Mouse (Mus musculus) kidney, adult 2 months (tissue): ENCODE measurements at regions not wholly inside any gene's neighbourhood (a gene's known extent, or its start where the extent isn't known, plus 50 kb on each side); places are given as distances from the start of the nearest gene placed in this dataset.

Source experiments
- DNase-seq: peaks from one replicate; pipeline ENCODE4 v3.0.0; 2021
- H3K27ac ChIP-seq: fragments of 200-500 bp; 2 replicates; pipeline ENCODE4 v1.5.1; 2012; ENCODE audit warnings: low read depth, low read length, control low read depth, inconsistent platforms; ENCODE audit not compliant: insufficient read depth
- H3K27me3 ChIP-seq: fragments of 200-500 bp; replicated peaks from 2 replicates; pipeline ENCODE4 v1.6.1; 2012; ENCODE audit warnings: mild to moderate bottlenecking, moderate library complexity, low read length, inconsistent platforms; ENCODE audit not compliant: control insufficient read depth, insufficient read depth
- H3K36me3 ChIP-seq: fragments of 200-500 bp; 2 replicates; pipeline ENCODE4 v1.6.1; 2012; ENCODE audit warnings: mild to moderate bottlenecking, moderate library complexity, low read length, inconsistent platforms; ENCODE audit not compliant: control insufficient read depth, insufficient read depth
- H3K4me1 ChIP-seq: fragments of 200-500 bp; 2 replicates; pipeline ENCODE4 v1.6.1; 2011; ENCODE audit warnings: low read length; ENCODE audit not compliant: control insufficient read depth, insufficient read depth
- H3K4me3 ChIP-seq: fragments of 200-500 bp; 2 replicates; pipeline ENCODE4 v1.5.1; 2011; ENCODE audit warnings: mild to moderate bottlenecking, low read depth, low read length, control low read depth; ENCODE audit not compliant: insufficient read depth
- CTCF ChIP-seq: fragments of 200-500 bp; conservative IDR thresholded peaks from 2 replicates; pipeline ENCODE4 v1.5.1; 2011; ENCODE audit warnings: low read depth, mild to moderate bottlenecking, control low read depth, low read length, moderate library complexity, mixed read lengths; ENCODE audit not compliant: insufficient read depth, insufficient read length
- POLR2A ChIP-seq: fragments of 200-500 bp; IDR thresholded peaks from one replicate; pipeline ENCODE4 v1.6.1; 2011; ENCODE audit warnings: low read depth, low read length, control low read depth
- WGBS: fragments of 180-500 bp; shearing (Covaris S2); methylation state at CpG from one replicate; pipeline ENCODE4 v1.1.7; 2018; 5-methylcytosine and 5-hydroxymethylcytosine counted together

GRCm38 (mm10) chr2:108584799-108585198 is 695.7 kb upstream of the Kif18a start:
- TF ChIP-seq CTCF, result no peak
- TF ChIP-seq POLR2A, result no peak
- no peak for DNase-seq
- no peak overlapping the region for H3K4me3 ChIP-seq
- no peak overlapping the region for H3K27ac ChIP-seq
- no peaks in the 10 kb centered on the region for H3K4me1 ChIP-seq
- no peaks in the 10 kb centered on the region for H3K36me3 ChIP-seq
- H3K27me3 ChIP-seq, result no peaks in the 10 kb centered on the region

- 87% methylated on average over 3 of the region's 3 CpGs for WGBS
- Histone ChIP-seq H3K4me3 (no peak overlapping the region), H3K4me1 (no peaks in the 10 kb centered on the region), H3K27me3 (no peaks in the 10 kb centered on the region), H3K36me3 (no peaks in the 10 kb centered on the region), H3K27ac (no peak overlapping the region)
- no peak for DNase-seq
- TF ChIP-seq CTCF, result no peak
- TF ChIP-seq POLR2A, result no peak
Measured at GRCm38 (mm10) chr2:108593555-108593954, 687.0 kb upstream of the Kif18a start.

- no peaks in the 10 kb centered on the region for H3K27me3 ChIP-seq
- 30% methylated on average over 1 of the region's 1 CpGs for WGBS
- no peak overlapping the region for H3K4me3 ChIP-seq
Measured at GRCm38 (mm10) chr2:108600346-108600745, 680.2 kb upstream of the Kif18a start.

GRCm38 (mm10) chr2:108619580-108619979 is 661.0 kb upstream of the Kif18a start:
- no peak for DNase-seq
- H3K27ac ChIP-seq, result no peak overlapping the region
- no peak for TF ChIP-seq CTCF
- TF ChIP-seq POLR2A, result no peak
- no peaks in the 10 kb centered on the region for H3K4me1 ChIP-seq
- H3K27me3 ChIP-seq, result no peaks in the 10 kb centered on the region
- no peaks in the 10 kb centered on the region for H3K36me3 ChIP-seq
- H3K4me3 ChIP-seq, result no peak overlapping the region

More at GRCm38 (mm10) chr2:108600346-108600745, 680.2 kb upstream of the Kif18a start:
- Histone ChIP-seq H3K36me3 (no peaks in the 10 kb centered on the region), H3K4me1 (no peaks in the 10 kb centered on the region), H3K27ac (no peak overlapping the region)
- TF ChIP-seq CTCF (no peak), POLR2A (no peak)
- no peak for DNase-seq

GRCm38 (mm10) chr2:108622367-108623162 is 658.0 kb upstream of the Kif18a start:
- no peaks in the 10 kb centered on the region for H3K36me3 ChIP-seq
- TF ChIP-seq POLR2A, result no peak
- no peak for TF ChIP-seq CTCF
- no peak overlapping the region for H3K4me3 ChIP-seq
- WGBS, result 66% methylated on average over 4 of the region's 4 CpGs
- no peak for DNase-seq
- H3K27ac ChIP-seq, result no peak overlapping the region
- H3K4me1 ChIP-seq, result no peaks in the 10 kb centered on the region
- no peaks in the 10 kb centered on the region for H3K27me3 ChIP-seq

GRCm38 (mm10) chr2:108635644-108636043 is 644.9 kb upstream of the Kif18a start:
- TF ChIP-seq CTCF (no peak), POLR2A (no peak)
- Histone ChIP-seq H3K27me3 (no peaks in the 10 kb centered on the region), H3K4me1 (no peaks in the 10 kb centered on the region), H3K4me3 (no peak overlapping the region), H3K36me3 (no peaks in the 10 kb centered on the region), H3K27ac (no peak overlapping the region)
- DNase-seq, result no peak
- 80% methylated on average over 4 of the region's 4 CpGs for WGBS

GRCm38 (mm10) chr2:108660697-108661388 is 619.7 kb upstream of the Kif18a start:
- H3K4me3 ChIP-seq, result no peak overlapping the region
- TF ChIP-seq CTCF (no peak), POLR2A (no peak)
- 57% methylated on average over 4 of the region's 4 CpGs for WGBS
- H3K36me3 ChIP-seq, result no peaks in the 10 kb centered on the region
- no peak overlapping the region for H3K27ac ChIP-seq
- DNase-seq, result no peak
- no peaks in the 10 kb centered on the region for H3K27me3 ChIP-seq
- H3K4me1 ChIP-seq, result no peaks in the 10 kb centered on the region
